Mouse (Mus musculus) retina, embryonic 14.5 days (tissue): ENCODE measurements at regions not wholly inside any gene's neighbourhood (a gene's known extent, or its start where the extent isn't known, plus 50 kb on each side); places are given as distances from the start of the nearest gene placed in this dataset.
"Not testable (repeated sequence)": the region's sequence is repeated elsewhere in the genome, so short reads cannot be mapped to it uniquely, and the experiment has no call there.

Experiments used
- DNase-seq: peaks from one replicate; pipeline ENCODE4 v3.0.0-alpha.2; 2015; ENCODE audit warnings: low spot score

GRCm38 (mm10) chr10:70866737-70867136 lies 211.0 kb upstream of the Phyhipl start:
- DNase-seq, result no peak

GRCm38 (mm10) chr10:70864650-70865049 lies 208.9 kb upstream of the Phyhipl start:
- DNase-seq, result no peak

DNA sequence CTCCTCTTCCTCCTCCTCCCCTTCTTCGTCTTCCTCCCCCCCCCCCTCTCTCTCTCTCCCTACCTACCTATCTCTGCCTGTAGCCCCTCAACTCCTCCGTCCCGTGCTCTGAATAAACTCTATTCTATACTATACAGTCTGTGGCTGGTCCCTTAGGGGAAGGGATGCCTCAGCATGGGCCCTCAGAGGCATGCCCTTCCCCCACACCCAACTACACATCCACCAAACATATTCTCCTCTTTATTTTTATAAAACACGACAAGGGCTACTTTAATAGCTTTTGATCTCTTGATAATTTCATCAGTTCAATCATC lies 206.2 kb upstream of the Phyhipl start:
- DNase-seq, result no peak

- DNase-seq, result peak; percentile 30
These were observed 205.6 kb upstream of the Phyhipl start for GRCm38 (mm10) chr10:70861131-70862021.

GRCm38 (mm10) chr10:70857155-70857820 lies 201.5 kb upstream of the Phyhipl start:
- DNase-seq, result no peak

GRCm38 (mm10) chr10:70855948-70856347 lies 200.2 kb upstream of the Phyhipl start:
- DNase-seq, result no peak

GRCm38 (mm10) chr10:70853614-70854013 lies 197.8 kb upstream of the Phyhipl start:
- no peak for DNase-seq

- DNase-seq, result no peak
These were observed 192.4 kb upstream of the Phyhipl start for GRCm38 (mm10) chr10:70848141-70848540.

GRCm38 (mm10) chr10:70847341-70847882 lies 191.6 kb upstream of the Phyhipl start:
- no peak for DNase-seq

DNA sequence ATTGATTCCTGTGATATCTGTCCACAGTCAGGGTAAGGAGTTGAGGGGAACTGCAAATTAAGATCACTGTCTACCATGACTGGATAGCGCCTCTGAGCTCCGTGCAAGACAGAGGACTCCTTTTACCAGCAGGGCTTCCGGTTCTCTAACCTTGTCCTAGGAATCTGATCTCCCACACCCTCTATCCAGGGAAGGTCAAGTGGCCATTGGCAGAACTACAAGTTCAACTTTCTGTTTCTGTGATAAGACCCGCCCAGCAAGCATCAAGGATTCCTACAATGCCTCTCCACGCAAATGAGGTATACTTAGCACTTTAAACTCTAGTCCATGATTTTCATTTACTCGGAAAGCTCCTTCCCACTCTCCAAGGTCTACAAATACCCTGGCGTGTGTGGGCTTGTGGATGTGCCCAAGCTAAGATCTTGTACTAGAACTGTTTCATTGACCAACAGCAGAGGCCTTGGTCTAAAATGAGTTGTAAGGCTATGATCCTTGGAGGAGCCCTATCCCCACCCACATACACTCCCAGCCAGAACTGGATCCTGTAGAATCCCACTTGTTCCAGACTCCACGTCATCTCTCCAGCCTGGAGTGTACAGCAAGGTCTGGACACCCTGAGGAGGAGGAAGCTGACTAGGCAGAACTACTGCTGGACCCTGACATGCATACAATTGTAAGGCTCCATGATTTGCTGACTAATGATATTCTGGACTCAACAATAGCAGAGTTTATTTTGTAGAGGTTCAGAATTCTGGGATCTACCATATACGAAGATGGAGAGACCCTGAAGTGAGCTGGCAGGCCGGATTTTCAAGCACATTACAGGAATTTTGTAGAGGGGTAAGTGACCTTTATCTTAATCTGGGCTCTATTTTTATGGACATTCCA lies 190.8 kb upstream of the Phyhipl start:
- no peak for DNase-seq

- no peak for DNase-seq
These were observed 188.1 kb upstream of the Phyhipl start for GRCm38 (mm10) chr10:70843848-70844247.

GRCm38 (mm10) chr10:70842176-70842838 lies 186.5 kb upstream of the Phyhipl start:
- no peak for DNase-seq

DNA sequence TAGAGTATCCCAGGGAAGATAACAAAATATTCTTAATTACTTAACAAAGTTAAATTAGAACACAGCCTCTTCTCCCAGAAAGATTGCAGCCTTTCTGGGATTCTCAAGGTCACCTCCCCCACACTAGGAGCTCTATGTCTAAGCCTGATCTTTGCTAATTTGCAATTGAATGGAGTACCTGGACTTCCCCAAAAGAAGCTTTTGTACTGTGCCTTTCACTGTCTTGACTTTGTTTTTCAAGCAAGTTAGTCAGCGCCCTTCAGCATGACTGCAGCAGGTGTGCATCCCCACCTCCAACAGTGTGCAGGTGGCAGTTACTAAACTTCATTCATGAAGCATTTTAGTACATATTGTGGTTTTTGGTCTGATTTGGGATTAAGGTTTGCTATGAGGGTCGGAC lies 185.4 kb upstream of the Phyhipl start:
- DNase-seq, result not testable (repeated sequence)

GRCm38 (mm10) chr10:70838147-70838546 lies 182.4 kb upstream of the Phyhipl start:
- DNase-seq, result no peak

DNA sequence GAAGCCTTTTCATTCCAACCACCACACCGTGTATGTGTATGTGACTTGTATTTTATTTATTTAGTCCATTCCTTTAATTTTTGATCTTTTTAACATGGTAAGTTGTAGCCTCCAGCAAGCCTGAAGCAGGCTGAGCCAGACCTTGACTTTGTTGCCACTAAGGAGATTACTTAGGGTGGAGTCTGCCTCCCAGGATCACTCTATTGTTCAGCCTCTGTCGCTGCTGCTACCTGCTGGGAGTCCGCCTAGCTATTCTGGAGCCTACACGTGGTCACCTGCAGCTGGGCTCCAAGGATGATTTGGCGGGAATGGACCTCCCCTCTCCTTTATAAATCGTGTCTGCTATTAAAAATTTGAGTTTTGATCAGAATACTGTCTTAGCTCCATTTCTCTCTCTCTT lies 181.6 kb upstream of the Phyhipl start:
- no peak for DNase-seq

- DNase-seq, result no peak
These were observed 176.9 kb upstream of the Phyhipl start for GRCm38 (mm10) chr10:70832616-70833015.

- no peak for DNase-seq
These were observed 172.5 kb upstream of the Phyhipl start for GRCm38 (mm10) chr10:70828217-70828616.

DNA sequence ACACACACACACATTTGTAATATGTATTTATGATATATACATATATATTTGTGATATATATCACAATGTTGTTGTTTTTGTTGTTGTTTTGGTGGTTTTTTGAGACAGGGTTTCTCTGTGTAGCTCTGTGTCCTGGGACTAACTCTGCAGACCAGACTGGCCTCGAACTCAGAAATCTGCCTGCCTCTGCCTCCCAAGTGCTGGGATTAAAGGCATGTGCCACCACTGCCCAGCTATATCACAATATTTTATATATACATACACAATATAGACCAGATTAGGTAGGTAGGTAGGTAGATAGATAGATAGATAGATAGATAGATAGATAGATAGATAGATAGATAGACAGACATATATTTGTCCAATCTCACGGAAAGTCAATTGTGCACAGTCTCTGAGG lies 171.8 kb upstream of the Phyhipl start:
- not testable (repeated sequence) for DNase-seq

DNA sequence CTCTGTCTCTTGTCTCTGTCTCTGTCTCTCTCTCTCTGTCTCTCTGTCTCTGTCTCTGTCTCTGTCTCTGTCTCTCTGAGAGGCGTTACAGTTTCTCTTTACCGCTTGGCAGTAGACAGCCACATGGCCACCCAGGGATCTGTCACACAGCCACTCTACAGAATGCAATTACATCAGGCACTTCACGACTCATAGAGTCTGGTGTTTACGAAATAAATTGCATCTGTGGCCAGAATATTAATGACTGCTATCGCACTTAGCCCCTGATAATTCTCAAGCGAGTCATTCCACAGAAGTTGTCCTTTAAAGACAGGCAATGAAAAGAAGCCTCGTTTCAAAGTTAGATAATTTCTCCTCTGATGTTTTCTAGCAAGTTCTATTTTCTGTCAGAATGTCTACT lies 170.9 kb upstream of the Phyhipl start:
- DNase-seq, result no peak

DNA sequence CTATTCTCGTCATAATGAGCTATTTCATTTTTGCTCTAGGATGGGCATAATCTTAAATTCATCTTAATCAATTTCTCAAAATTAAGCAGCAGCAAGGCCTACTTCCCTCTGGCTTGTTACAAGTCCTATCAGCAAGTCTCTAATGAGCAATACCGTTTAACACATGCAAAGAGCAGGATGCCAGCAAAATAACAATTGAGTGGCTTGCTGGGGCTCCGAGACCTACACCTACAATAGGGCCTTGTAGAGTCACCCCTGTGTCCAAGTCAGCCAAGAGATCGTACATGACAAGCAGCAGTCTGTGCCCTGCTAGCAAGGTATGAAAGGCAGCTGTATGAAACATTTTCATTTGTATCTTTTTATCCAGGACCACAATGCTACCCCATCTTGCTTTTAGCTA lies 169.7 kb upstream of the Phyhipl start:
- DNase-seq, result no peak

GRCm38 (mm10) chr10:70824461-70824860 lies 168.7 kb upstream of the Phyhipl start:
- DNase-seq, result no peak

- DNase-seq, result no peak
These were observed 164.2 kb upstream of the Phyhipl start for GRCm38 (mm10) chr10:70819951-70820350.
